ENCODE assay signal across 19 mouse cellular contexts in genomic region chr9:34749161-34749560, GRCm38 (mm10).
DNase-seq lines count a peak whose midpoint lies in the region; ATAC-seq and TF ChIP-seq lines count a peak whose summit lies in the region.
"Had no signal": no experiment of that assay in that cellular context is flagged by ENCODE, and none has a peak within 500 bp of the region (broad histone marks: within the 10 kb centered on the region; RNA-seq: fewer than 3 reads in every experiment).

No protein-coding gene starts in this region.

- peaks cover 5% of the 10 kb centered on the region; the same call in 1 of the 2 replicates for H3K27me3 ChIP-seq in heart, embryonic 13.5 days (replicated peaks)
- H3K27me3 ChIP-seq: embryonic facial prominence, embryonic 12.5 days; limb, embryonic 15.5 days; liver, embryonic 15.5 days had no signal

- H3K36me3 ChIP-seq in heart, embryonic 13.5 days = no peaks in the 10 kb centered on the region
- H3K36me3 ChIP-seq: embryonic facial prominence, embryonic 12.5 days; hindbrain, embryonic 10.5 days; limb, embryonic 15.5 days; liver, embryonic 15.5 days; midbrain, embryonic 10.5 days had no signal

- no peaks in the 10 kb centered on the region for H3K9me3 ChIP-seq in heart, embryonic 13.5 days
- H3K9me3 ChIP-seq: embryonic facial prominence, embryonic 12.5 days; hindbrain, embryonic 10.5 days; limb, embryonic 15.5 days; liver, embryonic 15.5 days; midbrain, embryonic 10.5 days had no signal

- no peak overlapping the region for H3K9ac ChIP-seq in heart, embryonic 13.5 days
- H3K9ac ChIP-seq: embryonic facial prominence, embryonic 12.5 days; limb, embryonic 15.5 days; liver, embryonic 15.5 days had no signal

- H3K27ac ChIP-seq in layer of hippocampus, adult 2 months = peak overlapping the region; percentile 4; the same call in 1 of the 2 replicates
- H3K27ac ChIP-seq in heart, embryonic 13.5 days (replicated peaks) = peak overlapping the region; percentile 32; the same call in 1 of the 2 replicates
- H3K27ac ChIP-seq: embryonic facial prominence, embryonic 12.5 days; hindbrain, embryonic 10.5 days; limb, embryonic 15.5 days; liver, embryonic 15.5 days; macrophage; midbrain, embryonic 10.5 days; stomach, postnatal 0 days had no signal

- H3K4me1 ChIP-seq in heart, embryonic 13.5 days = peaks cover 31% of the 10 kb centered on the region
- H3K4me1 ChIP-seq: liver, embryonic 15.5 days had no signal

- no peak overlapping the region for H3K4me3 ChIP-seq in layer of hippocampus, adult 2 months
- no peak overlapping the region for H3K4me3 ChIP-seq in heart, embryonic 13.5 days
- H3K4me3 ChIP-seq: embryonic facial prominence, embryonic 12.5 days; erythroblast, embryonic 14.5 days; hindbrain, embryonic 10.5 days; limb, embryonic 15.5 days; liver, embryonic 15.5 days; midbrain, embryonic 10.5 days had no signal

- no peak for DNase-seq in layer of hippocampus, adult 2 months (ENCODE audit: low spot score in 2 of 2)
- DNase-seq in layer of hippocampus, postnatal 36 days = no peak
- DNase-seq in cerebellum, adult 9-10 months = peak; percentile 94
- DNase-seq in adrenal gland, postnatal 14 days = no peak
- DNase-seq in thymus, postnatal 10 days (ENCODE audit: low spot score in 2 of 2) = no peak
- no peak for DNase-seq in frontal cortex, postnatal 10 days (ENCODE audit: low spot score in 2 of 2)
- DNase-seq: adrenal gland, adult 2 months; gastrocnemius, postnatal 36 days; kidney, adult 11 months; thymus, postnatal 14 days had no signal

- no peak overlapping the region for H3K4me2 ChIP-seq in heart, embryonic 13.5 days
- H3K4me2 ChIP-seq: embryonic facial prominence, embryonic 12.5 days; limb, embryonic 15.5 days; liver, embryonic 15.5 days had no signal

- no peak for ATAC-seq in heart, embryonic 13.5 days (ENCODE audit: extremely low read depth, insufficient number of reproducible peaks, low FRiP score, low TSS enrichment)

- TF ChIP-seq CTCF in layer of hippocampus, adult 2 months (conservative IDR thresholded peaks at IDR 0.05) = no peak

- 52% methylated on average over 7 of the region's 7 CpGs for WGBS in heart, embryonic 13.5 days
